Mouse (Mus musculus): Measurements from ENCODE around the gene Kif4.
A peak's percentile ranks its signal among the peaks of the same experiment; 100 is the strongest.

- TF ChIP-seq CTCF (conservative IDR thresholded peaks at IDR 0.05 in 1 of 2, IDR thresholded peaks at IDR 0.05 in 1 of 2; ENCODE audit: low read depth in 2 of 2, low read length in 2 of 2) = peak; percentile 28 to 60; a peak in 3 of 4 replicates
- TF ChIP-seq POLR2A (IDR thresholded peaks at IDR 0.05; ENCODE audit: low read depth, low read length) = no peak
- TF ChIP-seq ELF1 (IDR thresholded peaks at IDR 0.05; ENCODE audit: low read depth, low read length) = no peak
- no peak for TF ChIP-seq EP300 (IDR thresholded peaks at IDR 0.05; ENCODE audit: low read length)
- TF ChIP-seq GABPA (IDR thresholded peaks at IDR 0.05; ENCODE audit: insufficient replicate concordance, low read depth, low read length) = no peak
- no peak for TF ChIP-seq MYC (IDR thresholded peaks at IDR 0.05; ENCODE audit: low read depth, low read length)
- no peak for TF ChIP-seq HCFC1 (IDR thresholded peaks at IDR 0.05; ENCODE audit: low read depth, low read length)
- TF ChIP-seq ETS1 (conservative IDR thresholded peaks at IDR 0.05; ENCODE audit: low read depth, low read length) = no peak
- TF ChIP-seq USF1 (IDR thresholded peaks at IDR 0.05; ENCODE audit: low read depth, low read length) = no peak
- TF ChIP-seq ZC3H11A (IDR thresholded peaks at IDR 0.05; ENCODE audit: low read depth, low read length) = no peak
- no peak for TF ChIP-seq MAFK (IDR thresholded peaks at IDR 0.05; ENCODE audit: insufficient replicate concordance, low read length)
- TF ChIP-seq KAT2A (IDR thresholded peaks at IDR 0.05; ENCODE audit: insufficient replicate concordance, low read length) = no peak
- no peak for TF ChIP-seq TBP (conservative IDR thresholded peaks at IDR 0.05; ENCODE audit: low read depth, low read length)
Measured at GRCm38 (mm10) chrX:100765855-100766254, 140.3 kb downstream of the Kif4 start.

All from CH12.LX (cell line).